ENCODE assay signal across 21 mouse cellular contexts in the genomic region with DNA sequence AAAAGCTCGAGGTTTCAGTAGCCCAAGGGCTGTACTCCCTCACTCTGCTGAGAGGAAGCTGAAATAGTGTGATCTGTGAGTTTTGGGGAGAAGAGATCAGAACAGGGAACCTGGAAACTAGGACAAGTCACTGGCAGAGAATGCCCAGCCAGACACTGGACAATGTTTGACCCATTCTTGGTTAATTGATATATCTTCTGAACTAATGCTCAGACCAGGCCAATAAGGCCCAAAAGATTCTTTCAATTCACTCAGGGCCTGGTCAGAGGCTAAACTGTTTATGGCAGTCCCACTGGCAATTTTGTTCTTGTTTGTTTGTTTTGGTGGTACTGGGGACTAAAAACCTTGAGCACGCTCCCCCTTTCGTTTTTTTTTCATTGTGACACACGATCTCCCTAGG.
"Had no signal": no experiment of that assay in that cellular context is flagged by ENCODE, and none has a peak within 500 bp of the region (broad histone marks: within the 10 kb centered on the region; RNA-seq: fewer than 3 reads in every experiment).

No protein-coding gene starts in this region.

- H3K4me3 ChIP-seq: kidney, embryonic 15.5 days; limb, embryonic 12.5 days; limb, embryonic 15.5 days; lung, embryonic 15.5 days; midbrain, embryonic 12.5 days; midbrain, embryonic 15.5 days; neural tube, embryonic 12.5 days; neural tube, embryonic 15.5 days had no signal

- H3K27ac ChIP-seq: kidney, embryonic 15.5 days; limb, embryonic 12.5 days; limb, embryonic 15.5 days; liver, embryonic 14.5 days; lung, embryonic 15.5 days; macrophage; midbrain, embryonic 12.5 days; midbrain, embryonic 15.5 days; neural tube, embryonic 12.5 days; neural tube, embryonic 15.5 days had no signal

- H3K27me3 ChIP-seq: lung, embryonic 15.5 days; midbrain, embryonic 12.5 days; midbrain, embryonic 15.5 days; neural tube, embryonic 12.5 days; neural tube, embryonic 15.5 days had no signal

- H3K4me2 ChIP-seq: kidney, embryonic 15.5 days; limb, embryonic 12.5 days; limb, embryonic 15.5 days; lung, embryonic 15.5 days; midbrain, embryonic 12.5 days; midbrain, embryonic 15.5 days; neural tube, embryonic 12.5 days; neural tube, embryonic 15.5 days had no signal

- DNase-seq: kidney, adult 18-20 months; kidney, postnatal 14 days; left cerebral cortex, postnatal 4 days; lung, adult 18-20 months; lung, postnatal 14 days; right cerebral cortex, adult 18-20 months; right cerebral cortex, postnatal 14 days; right cerebral cortex, postnatal 4 days; thymus, adult 18-20 months; thymus, postnatal 36 days had no signal

- H3K9me3 ChIP-seq: kidney, embryonic 15.5 days; limb, embryonic 12.5 days; limb, embryonic 15.5 days; lung, embryonic 15.5 days; midbrain, embryonic 12.5 days; midbrain, embryonic 15.5 days; neural tube, embryonic 12.5 days; neural tube, embryonic 15.5 days had no signal

- H3K9ac ChIP-seq: kidney, embryonic 15.5 days; limb, embryonic 12.5 days; limb, embryonic 15.5 days; liver, embryonic 14.5 days; lung, embryonic 15.5 days; midbrain, embryonic 12.5 days; midbrain, embryonic 15.5 days; neural tube, embryonic 12.5 days; neural tube, embryonic 15.5 days had no signal

- ATAC-seq: intestine, embryonic 16.5 days; midbrain, embryonic 15.5 days had no signal

- H3K36me3 ChIP-seq: kidney, embryonic 15.5 days; limb, embryonic 12.5 days; limb, embryonic 15.5 days; lung, embryonic 15.5 days; midbrain, embryonic 12.5 days; midbrain, embryonic 15.5 days; neural tube, embryonic 12.5 days; neural tube, embryonic 15.5 days had no signal
